Mouse (Mus musculus) frontal cortex, postnatal 36 days (tissue): ENCODE measurements around the gene Ugcg.

Source experiments
- DNase-seq, 2 experiments: peaks; one replicate each; pipeline ENCODE4 v3.0.0; 2022; ENCODE audit warnings: low spot score in 2 of 2

Gene Ugcg

GRCm38 (mm10) chr4:59188802-59189545 lies at the start of gene Ugcg:
Ugcg (plus strand) TSS chr4:59189257.
- peak; percentile 66 to 75 for DNase-seq

- DNase-seq: no peak
Measured at GRCm38 (mm10) chr4:59149043-59149442, 40.0 kb upstream of the Ugcg start.

- no peak for DNase-seq
Measured at GRCm38 (mm10) chr4:59150907-59151306, 38.1 kb upstream of the Ugcg start.

GRCm38 (mm10) chr4:59151953-59152352 lies 37.1 kb upstream of the Ugcg start:
- DNase-seq: no peak

GRCm38 (mm10) chr4:59156897-59157592 lies 32.0 kb upstream of the Ugcg start:
- no peak for DNase-seq

- no peak for DNase-seq
Measured at GRCm38 (mm10) chr4:59157654-59158053, 31.4 kb upstream of the Ugcg start.

GRCm38 (mm10) chr4:59160289-59160688 lies 28.8 kb upstream of the Ugcg start:
- no peak for DNase-seq

GRCm38 (mm10) chr4:59160959-59161670 lies 27.9 kb upstream of the Ugcg start:
- DNase-seq: no peak

GRCm38 (mm10) chr4:59164034-59164433 lies 25.0 kb upstream of the Ugcg start:
- DNase-seq: no peak

GRCm38 (mm10) chr4:59167251-59167847 lies 21.7 kb upstream of the Ugcg start:
- DNase-seq: no peak

GRCm38 (mm10) chr4:59169981-59170380 lies 19.1 kb upstream of the Ugcg start:
- no peak for DNase-seq

GRCm38 (mm10) chr4:59172616-59173015 lies 16.4 kb upstream of the Ugcg start:
- DNase-seq: no peak

GRCm38 (mm10) chr4:59173181-59173922 lies 15.7 kb upstream of the Ugcg start:
- DNase-seq: no peak

GRCm38 (mm10) chr4:59175003-59175402 lies 14.1 kb upstream of the Ugcg start:
- DNase-seq: no peak

GRCm38 (mm10) chr4:59175929-59176328 lies 13.1 kb upstream of the Ugcg start:
- DNase-seq: no peak

GRCm38 (mm10) chr4:59177566-59177965 lies 11.5 kb upstream of the Ugcg start:
- DNase-seq: no peak

GRCm38 (mm10) chr4:59181320-59182271 lies 7.5 kb upstream of the Ugcg start:
- DNase-seq: no peak

GRCm38 (mm10) chr4:59185671-59186070 lies 3.4 kb upstream of the Ugcg start:
- DNase-seq: no peak

- DNase-seq: peak in 1 of 2 experiments; percentile 38
Measured at GRCm38 (mm10) chr4:59187289-59187688, 1.8 kb upstream of the Ugcg start.

- DNase-seq: no peak
Measured at GRCm38 (mm10) chr4:59188474-59188801, 619 bp upstream of the Ugcg start.
